In the genomic region with DNA sequence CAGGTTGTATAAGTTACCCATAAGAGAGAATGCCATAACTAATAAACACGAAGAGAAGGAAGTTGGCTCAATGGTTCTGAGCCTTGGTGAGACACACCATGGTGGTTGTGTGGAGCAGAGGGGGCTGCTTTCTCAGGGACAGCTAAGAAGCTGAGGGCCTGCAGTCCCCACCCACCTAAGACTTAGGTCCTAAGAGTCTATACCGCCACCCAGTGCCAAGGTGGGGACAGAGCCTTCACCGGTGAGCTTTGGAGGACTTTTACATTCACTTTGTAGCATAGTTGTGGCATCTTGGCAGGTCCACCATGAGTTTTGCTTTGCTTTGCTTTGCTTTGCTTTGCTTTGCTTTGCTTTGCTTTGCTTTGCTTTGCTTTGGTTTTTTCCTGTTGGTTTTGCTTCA, we compare ENCODE assay signal across 13 mouse cellular contexts.
DNase-seq lines count a peak whose midpoint lies in the region; ATAC-seq and TF ChIP-seq lines count a peak whose summit lies in the region.
"Had no signal": no experiment of that assay in that cellular context is flagged by ENCODE, and none has a peak within 500 bp of the region (broad histone marks: within the 10 kb centered on the region; RNA-seq: fewer than 3 reads in every experiment).

No protein-coding gene starts in this region.

- peak; percentile 43 for TF ChIP-seq CTCF in liver, embryonic 14.5 days (IDR thresholded peaks at IDR 0.05; ENCODE audit: low read depth)
- no peak for TF ChIP-seq CTCF in G1E (IDR thresholded peaks at IDR 0.05; ENCODE audit: low read depth, low read length)
- TF ChIP-seq CTCF in lung, postnatal 0 days (IDR thresholded peaks at IDR 0.05) = peak; percentile 62

- H3K4me3 ChIP-seq in liver, embryonic 14.5 days (ENCODE audit: insufficient read depth in 1 of 2, low read depth in 2 of 2, low read length in 2 of 2) = no peak overlapping the region
- no peak overlapping the region for H3K4me3 ChIP-seq in liver, embryonic 12.5 days
- no peak overlapping the region for H3K4me3 ChIP-seq in G1E (ENCODE audit: low read depth, low read length)
- no peak overlapping the region for H3K4me3 ChIP-seq in lung, postnatal 0 days (ENCODE audit: low read depth, low read length)
- no peak overlapping the region for H3K4me3 ChIP-seq in midbrain, embryonic 10.5 days
- H3K4me3 ChIP-seq: erythroblast, embryonic 14.5 days; hindbrain, embryonic 13.5 days; limb, embryonic 15.5 days had no signal

- 50% methylated on average over 3 of the region's 3 CpGs for WGBS in liver, embryonic 14.5 days (ENCODE audit: insufficient replicate concordance)
- 51% methylated on average over 3 of the region's 3 CpGs for WGBS in liver, embryonic 12.5 days (ENCODE audit: insufficient replicate concordance)
- WGBS in lung, postnatal 0 days = 66% methylated on average over 3 of the region's 3 CpGs
- 67% methylated on average over 3 of the region's 3 CpGs for WGBS in midbrain, embryonic 10.5 days

- TF ChIP-seq EP300 in liver, embryonic 14.5 days (IDR thresholded peaks at IDR 0.05; ENCODE audit: low read depth) = no peak
- TF ChIP-seq EP300 in lung, postnatal 0 days (IDR thresholded peaks at IDR 0.05) = no peak

- no peak overlapping the region for H3K4me2 ChIP-seq in liver, embryonic 14.5 days (ENCODE audit: low read depth)
- no peak overlapping the region for H3K4me2 ChIP-seq in liver, embryonic 12.5 days
- no peak overlapping the region for H3K4me2 ChIP-seq in lung, postnatal 0 days (replicated peaks; ENCODE audit: low read depth, low read length)
- H3K4me2 ChIP-seq: hindbrain, embryonic 13.5 days; limb, embryonic 15.5 days had no signal

- no peaks in the 10 kb centered on the region for H3K36me3 ChIP-seq in liver, embryonic 14.5 days (replicated peaks; ENCODE audit: control insufficient read depth, insufficient read depth, low read depth)
- peaks cover 6% of the 10 kb centered on the region; the same call in 1 of the 2 replicates for H3K36me3 ChIP-seq in liver, embryonic 12.5 days
- H3K36me3 ChIP-seq in G1E (replicated peaks) = peaks cover 4% of the 10 kb centered on the region
- no peaks in the 10 kb centered on the region for H3K36me3 ChIP-seq in lung, postnatal 0 days (ENCODE audit: insufficient read depth, low read length)
- H3K36me3 ChIP-seq in midbrain, embryonic 10.5 days = peaks cover 6% of the 10 kb centered on the region

- H3K4me1 ChIP-seq in liver, embryonic 14.5 days (replicated peaks; ENCODE audit: control insufficient read depth in 2 of 2, insufficient read depth in 2 of 2, low read length in 1 of 2) = peaks cover 0 to 2% of the 10 kb centered on the region in 2 experiments; a peak in 1 of 4 replicates
- peaks cover 7% of the 10 kb centered on the region; the same call in 1 of the 2 replicates for H3K4me1 ChIP-seq in liver, embryonic 12.5 days
- H3K4me1 ChIP-seq in G1E (ENCODE audit: insufficient read depth, low read depth, low read length) = no peaks in the 10 kb centered on the region
- no peaks in the 10 kb centered on the region; the same call in 1 of the 2 replicates for H3K4me1 ChIP-seq in lung, postnatal 0 days (ENCODE audit: insufficient read depth, low read depth, low read length)
- H3K4me1 ChIP-seq in midbrain, embryonic 10.5 days = peaks cover 16% of the 10 kb centered on the region

- no peak for DNase-seq in liver, embryonic 14.5 days (ENCODE audit: low read depth in 3 of 3, low spot score in 3 of 3)
- DNase-seq in G1E (ENCODE audit: low spot score) = no peak
- DNase-seq in lung, postnatal 0 days (ENCODE audit: low spot score) = peak; percentile 31
- DNase-seq in thymus, postnatal 25 days = peak; percentile 53
- DNase-seq in midbrain, embryonic 10.5 days (ENCODE audit: low spot score) = no peak
- no peak for DNase-seq in layer of hippocampus, adult 18-20 months (ENCODE audit: low spot score in 2 of 2)
- DNase-seq: adrenal gland, postnatal 10 days; heart, adult 11 months; right cerebral cortex, postnatal 14 days had no signal

- H3K27ac ChIP-seq in liver, embryonic 14.5 days = no peak overlapping the region
- no peak overlapping the region for H3K27ac ChIP-seq in liver, embryonic 12.5 days
- no peak overlapping the region for H3K27ac ChIP-seq in lung, postnatal 0 days (ENCODE audit: low read length)
- H3K27ac ChIP-seq in midbrain, embryonic 10.5 days (replicated peaks) = no peak overlapping the region
- H3K27ac ChIP-seq: hindbrain, embryonic 13.5 days; limb, embryonic 15.5 days had no signal

- no peak for ATAC-seq in liver, embryonic 14.5 days (ENCODE audit: insufficient read depth)
- no peak for ATAC-seq in liver, embryonic 12.5 days
- ATAC-seq in G1E (ENCODE audit: extremely low read depth, insufficient number of reproducible peaks, low FRiP score, poor library complexity, severe bottlenecking) = 0 out of 2 replicates have a peak, but pooled peaks have one; percentile 34
- no peak for ATAC-seq in lung, postnatal 0 days

- no peak overlapping the region for H3K9ac ChIP-seq in liver, embryonic 14.5 days (replicated peaks)
- H3K9ac ChIP-seq in liver, embryonic 12.5 days = no peak overlapping the region
- no peak overlapping the region for H3K9ac ChIP-seq in lung, postnatal 0 days (replicated peaks; ENCODE audit: low read depth)
- H3K9ac ChIP-seq: hindbrain, embryonic 13.5 days; limb, embryonic 15.5 days had no signal

- H3K27me3 ChIP-seq in liver, embryonic 14.5 days (ENCODE audit: control insufficient read depth, insufficient read depth, low read length) = no peaks in the 10 kb centered on the region
- no peaks in the 10 kb centered on the region for H3K27me3 ChIP-seq in liver, embryonic 12.5 days (replicated peaks)
- no peaks in the 10 kb centered on the region for H3K27me3 ChIP-seq in G1E (ENCODE audit: insufficient read depth, low read length)
- no peaks in the 10 kb centered on the region for H3K27me3 ChIP-seq in lung, postnatal 0 days (replicated peaks; ENCODE audit: insufficient read depth, low read length)
- H3K27me3 ChIP-seq in midbrain, embryonic 10.5 days (ENCODE audit: low read depth, poor library complexity, severe bottlenecking) = no peaks in the 10 kb centered on the region
- H3K27me3 ChIP-seq: hindbrain, embryonic 13.5 days; limb, embryonic 15.5 days had no signal

- no peaks in the 10 kb centered on the region for H3K9me3 ChIP-seq in liver, embryonic 14.5 days (ENCODE audit: control insufficient read depth, low read length)
- no peaks in the 10 kb centered on the region for H3K9me3 ChIP-seq in liver, embryonic 12.5 days (replicated peaks)
- H3K9me3 ChIP-seq in G1E (replicated peaks) = no peaks in the 10 kb centered on the region
- no peaks in the 10 kb centered on the region for H3K9me3 ChIP-seq in lung, postnatal 0 days (ENCODE audit: low read length)
- no peaks in the 10 kb centered on the region for H3K9me3 ChIP-seq in midbrain, embryonic 10.5 days (replicated peaks)
- H3K9me3 ChIP-seq: hindbrain, embryonic 13.5 days; limb, embryonic 15.5 days had no signal

Comparison
In these comparisons a context has a peak if more than half of its experiments do, and no peak if none do; other contexts are left out.
1. DNase-seq: peak in lung, postnatal 0 days (single experiment) and thymus, postnatal 25 days (single experiment); none in liver, embryonic 14.5 days (0 of 3), G1E (single experiment), midbrain, embryonic 10.5 days (single experiment) and layer of hippocampus, adult 18-20 months (0 of 2).